Mouse (Mus musculus): ENCODE measurements around the gene Fam24b. TPM values are rescaled to one million over a fixed set of nuclear protein-coding genes. Genes with fewer than 3 reads are reported as not detected.

The Fam24b gene
- total RNA-seq (2022), result not detected

DNA sequence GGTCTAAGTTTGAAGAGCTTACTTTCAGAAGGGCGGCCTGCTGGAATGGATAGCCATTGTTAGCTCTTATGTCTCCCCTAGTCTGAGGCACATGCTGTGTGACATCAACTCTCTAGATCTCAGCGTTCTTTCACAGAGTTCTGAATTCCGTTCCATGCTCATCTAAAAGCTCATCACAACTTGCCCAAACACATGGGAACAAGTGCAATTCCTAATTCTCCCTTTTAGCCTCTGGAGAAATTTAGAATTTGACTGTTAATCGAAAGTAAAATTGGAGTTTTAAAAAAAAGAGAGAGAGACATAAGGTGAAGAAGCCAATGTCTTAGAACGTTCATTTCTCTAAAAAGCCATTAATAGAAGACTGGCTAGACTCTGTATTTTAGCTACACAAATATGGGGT is at the start of gene Fam24b:
Gene Fam24b, minus strand, starts transcription at position 101 of the 400 bp plus-strand sequence.
- no peak for DNase-seq

DNA sequence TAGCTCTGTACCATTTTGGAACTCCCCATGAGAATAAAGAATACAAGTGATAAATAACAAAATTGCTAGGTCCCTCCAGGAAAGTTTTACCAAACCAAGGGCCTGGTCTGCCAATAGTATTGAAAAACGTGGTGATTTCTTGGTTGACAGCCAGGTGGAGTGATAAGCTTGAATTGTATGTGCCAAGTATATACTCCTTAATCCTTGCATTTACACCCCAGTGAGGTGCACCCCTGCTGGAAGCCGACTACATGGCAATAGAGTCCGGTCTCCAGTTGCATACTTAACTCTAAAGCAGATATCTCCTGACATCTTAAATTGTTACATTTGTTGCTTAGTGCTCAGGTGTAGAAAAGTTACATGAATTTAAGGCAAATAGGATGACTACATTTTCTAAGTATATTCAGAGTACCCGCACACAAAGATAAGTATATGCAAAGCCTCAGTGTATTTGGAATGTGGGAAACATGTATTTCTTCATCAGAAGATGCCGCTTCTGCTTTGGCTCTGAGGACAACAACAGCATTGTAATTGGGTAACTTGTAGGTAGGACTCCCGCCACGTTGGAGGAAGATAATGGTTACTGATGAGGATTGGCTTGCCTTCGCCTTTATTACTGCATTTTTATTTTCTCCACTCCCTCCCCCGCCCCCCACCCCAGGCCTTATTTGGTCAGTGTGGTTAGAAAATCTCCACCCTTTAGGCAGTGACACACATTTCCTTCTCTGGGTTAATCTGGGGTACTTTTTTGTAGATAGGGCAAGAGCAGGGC is 42.8 kb upstream of the Fam24b start:
- DNase-seq, result no peak

- DNase-seq, result no peak
These were observed 42.1 kb upstream of the Fam24b start for GRCm38 (mm10) chr7:131371470-131371860.

GRCm38 (mm10) chr7:131370648-131371469 is 41.5 kb upstream of the Fam24b start, which contains the start of gene Pstk:
Gene Pstk (plus strand): TSS chr7:131371141.
- peak; percentile 85 for DNase-seq

GRCm38 (mm10) chr7:131364131-131364530 is 34.8 kb upstream of the Fam24b start:
- DNase-seq, result no peak

- DNase-seq, result peak; percentile 96
These were observed 33.4 kb upstream of the Fam24b start, which contains the start of gene 2310057M21Rik for GRCm38 (mm10) chr7:131362615-131363300. Gene 2310057M21Rik (minus strand): TSS chr7:131362759.

DNA sequence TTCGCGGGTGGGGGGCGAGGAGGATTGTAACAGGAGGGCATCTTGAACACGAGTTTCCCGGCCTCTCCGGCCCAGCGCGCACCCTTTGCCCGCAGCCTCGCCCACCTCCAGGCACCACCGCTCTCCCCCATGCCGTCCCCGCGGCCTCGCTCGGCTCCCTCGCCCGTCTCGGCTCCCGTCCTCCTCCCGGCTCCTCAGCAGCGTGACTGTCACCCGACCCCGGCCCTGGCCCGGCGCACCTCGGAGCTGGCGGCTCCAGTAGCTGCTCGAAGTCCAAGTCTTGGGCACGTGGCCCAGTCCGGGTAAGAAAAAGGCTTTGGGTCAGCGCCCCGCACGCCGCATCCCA is 32.9 kb upstream of the Fam24b start:
- DNase-seq, result no peak

GRCm38 (mm10) chr7:131356105-131356504 is 26.8 kb upstream of the Fam24b start:
- DNase-seq, result no peak

DNA sequence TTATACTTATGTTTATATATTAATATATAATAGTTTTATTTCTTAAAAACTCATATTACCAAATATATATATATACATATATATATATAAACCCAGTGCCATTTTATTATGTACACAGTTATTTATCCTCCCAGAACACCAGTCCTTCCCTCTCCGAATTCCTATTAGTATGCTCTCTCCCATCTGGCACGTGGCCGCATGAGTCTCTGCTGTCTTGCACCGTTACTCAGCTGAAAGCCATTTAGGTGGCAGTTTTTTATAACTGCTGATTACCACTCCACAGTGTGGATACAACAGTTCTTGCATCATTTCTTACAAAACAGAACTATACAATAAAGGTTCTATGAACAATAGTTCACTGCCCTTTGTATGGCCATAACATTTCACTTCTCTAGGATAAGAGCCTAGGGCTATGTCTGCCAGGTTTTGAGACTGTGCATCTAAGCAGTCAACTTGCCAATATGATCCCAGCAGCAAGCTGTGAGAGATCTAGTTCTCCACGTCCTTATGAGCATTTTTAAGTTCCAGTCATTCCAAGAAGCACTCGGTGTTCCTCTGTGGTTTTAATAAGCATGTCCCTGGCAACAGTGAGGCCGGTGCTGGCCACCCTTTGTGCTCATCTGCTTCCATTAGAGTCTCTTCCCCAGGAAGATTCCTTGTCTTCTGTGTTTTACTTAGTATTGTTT is 16.7 kb upstream of the Fam24b start:
- no peak for DNase-seq

DNA sequence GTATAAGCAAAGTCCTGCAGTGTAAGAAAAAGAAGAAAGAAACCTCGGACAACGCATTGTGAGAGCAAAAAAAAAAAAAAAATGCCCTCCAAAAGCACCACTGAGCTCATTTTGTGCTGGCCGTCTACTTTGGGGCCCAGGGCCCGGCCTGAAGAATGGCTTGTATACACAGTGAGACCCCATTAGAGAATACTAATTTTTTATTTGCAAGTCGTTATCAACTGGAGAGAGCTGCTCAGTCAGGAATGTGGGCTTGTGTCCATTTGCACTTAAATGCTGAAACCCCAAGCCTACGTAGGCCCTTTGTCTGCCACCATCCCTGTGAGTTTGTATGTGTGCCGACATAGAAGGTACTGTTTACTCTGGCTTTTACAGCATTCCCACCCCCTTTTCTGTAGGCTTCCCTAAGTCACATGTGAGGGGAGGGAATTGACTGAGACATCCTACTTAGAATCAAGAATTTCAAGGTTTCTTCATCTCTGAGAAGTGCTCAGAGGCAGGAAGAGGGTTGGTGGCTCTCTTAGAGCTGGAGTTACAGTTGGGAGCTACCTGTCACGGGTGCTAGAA is 8.3 kb upstream of the Fam24b start:
- no peak for DNase-seq

DNA sequence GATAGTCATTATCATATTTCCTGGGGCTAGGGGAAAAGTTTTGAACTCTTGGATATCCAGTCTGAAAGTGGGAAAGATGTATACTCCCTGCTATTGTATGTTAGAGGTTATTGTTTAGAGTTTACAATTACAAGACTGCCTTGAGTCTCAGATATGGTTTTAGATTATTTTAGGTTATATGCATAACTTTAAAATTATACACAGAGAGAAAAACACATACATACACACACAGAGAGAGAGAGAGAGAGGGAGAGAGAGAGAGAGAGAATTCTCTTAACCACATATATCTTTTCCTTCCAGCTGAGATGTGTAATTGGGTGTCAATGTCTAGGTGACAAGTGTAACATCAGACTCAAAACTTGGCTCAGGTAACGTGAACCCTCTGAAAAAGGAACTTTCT is 4.2 kb upstream of the Fam24b start, which contains the start of gene Fam24a:
Gene Fam24a, plus strand, starts transcription at position 301 of the 400 bp plus-strand sequence.
- DNase-seq, result no peak

DNA sequence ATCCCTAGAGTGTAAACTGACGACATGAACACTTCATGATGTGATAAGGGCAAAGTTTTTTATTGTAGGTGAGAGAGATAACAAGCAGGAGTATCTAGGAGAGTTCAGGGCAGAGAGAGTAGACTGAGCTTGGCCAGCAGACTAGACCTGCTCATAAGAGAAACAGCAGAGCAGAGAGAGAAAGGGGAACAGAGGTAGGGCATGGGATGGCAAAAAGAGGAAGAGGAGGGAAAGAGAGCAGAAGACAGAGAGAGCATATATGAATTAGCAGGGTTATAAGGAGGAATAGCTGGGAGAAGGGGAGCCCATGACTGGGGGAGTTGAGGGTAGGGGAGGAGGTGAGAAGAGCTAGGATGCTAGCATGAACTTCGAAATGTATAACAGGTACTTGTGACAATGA is 2.4 kb upstream of the Fam24b start:
- no peak for DNase-seq

DNA sequence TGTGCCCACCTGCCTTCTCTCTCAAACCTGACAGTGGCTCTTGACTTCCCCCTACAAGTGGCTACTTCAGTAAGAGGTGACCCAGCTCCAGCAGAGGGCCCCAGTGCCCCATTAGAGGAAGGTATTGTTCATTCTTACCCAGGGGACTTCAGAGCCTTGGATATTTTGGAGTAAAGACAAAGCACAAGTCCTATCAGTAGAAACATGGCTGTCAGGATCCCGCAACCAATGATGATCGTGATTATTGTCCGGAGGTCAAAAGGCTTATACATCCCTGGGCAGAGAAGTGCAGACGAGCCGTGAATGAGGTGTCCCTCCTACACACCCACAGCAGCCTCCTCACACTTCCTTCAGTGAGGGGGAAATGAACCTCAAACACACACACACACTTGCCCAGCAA is 2.3 kb downstream of the Fam24b start:
- no peak for DNase-seq

- DNase-seq, result no peak
These were observed 7.1 kb downstream of the Fam24b start, which contains the start of gene Cuzd1 for GRCm38 (mm10) chr7:131322192-131322591. Gene Cuzd1 (minus strand): TSS chr7:131322292.

GRCm38 (mm10) chr7:131318340-131318739 is 11.0 kb downstream of the Fam24b start:
- DNase-seq, result no peak

GRCm38 (mm10) chr7:131317587-131317986 is 11.7 kb downstream of the Fam24b start:
- DNase-seq, result no peak

GRCm38 (mm10) chr7:131314493-131314892 is 14.8 kb downstream of the Fam24b start:
- DNase-seq, result no peak

- no peak for DNase-seq
These were observed 22.6 kb downstream of the Fam24b start for GRCm38 (mm10) chr7:131306733-131307132.

DNA sequence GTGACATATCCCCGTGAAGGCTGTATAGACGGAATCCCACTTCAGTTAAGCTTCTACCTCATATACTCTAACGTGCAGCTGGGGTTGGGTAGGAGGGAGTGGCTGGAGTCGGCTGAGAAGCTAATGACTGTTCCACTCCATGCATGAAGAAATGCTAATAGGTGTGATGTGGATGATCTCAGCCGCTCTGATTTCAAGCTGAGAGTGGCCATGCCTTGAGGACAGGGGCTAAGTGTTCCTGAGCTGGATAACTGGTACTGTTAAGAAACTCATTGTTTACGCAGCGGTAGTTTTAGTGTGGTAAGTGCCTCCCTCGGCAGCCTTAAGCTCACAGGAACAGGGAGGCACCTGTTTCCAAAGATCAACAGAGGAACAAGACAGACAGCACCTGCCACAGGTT is 26.0 kb downstream of the Fam24b start:
- DNase-seq, result no peak

DNA sequence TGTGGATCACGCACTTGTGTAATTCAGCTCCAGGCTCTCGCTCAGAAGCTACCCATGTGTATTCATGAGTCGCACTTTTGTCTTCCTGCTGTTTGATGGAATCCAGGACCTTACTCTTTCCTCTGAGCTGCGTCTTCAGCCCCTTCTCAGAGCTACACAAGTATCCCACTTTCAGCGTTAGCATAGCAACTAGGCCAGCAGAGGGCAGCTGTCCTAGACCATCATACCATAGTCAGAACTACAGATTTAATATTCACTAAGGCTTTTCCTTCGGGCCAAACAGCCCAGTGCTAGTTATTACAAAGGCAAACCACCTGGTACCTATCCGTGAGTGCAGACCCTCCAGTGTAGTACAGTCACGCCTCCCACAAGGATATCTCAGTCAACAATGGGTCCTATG is 32.2 kb downstream of the Fam24b start:
- DNase-seq, result no peak

Measured in adrenal gland, adult 8-10 months (tissue).